Mouse (Mus musculus): ENCODE measurements at regions not wholly inside any gene's neighbourhood (a gene's known extent, or its start where the extent isn't known, plus 50 kb on each side); places are given as distances from the start of the nearest gene placed in this dataset.

GRCm38 (mm10) chr13:75204417-75204816 lies 114.8 kb downstream of the Pcsk1 start:
- peak; percentile 20 for DNase-seq (ENCODE audit: low read depth, low spot score)

- no peak for DNase-seq (ENCODE audit: low read depth, low spot score)
Observed at GRCm38 (mm10) chr13:75223944-75224343, 134.3 kb downstream of the Pcsk1 start.

GRCm38 (mm10) chr13:75225581-75226297 lies 136.1 kb downstream of the Pcsk1 start:
- no peak for DNase-seq (ENCODE audit: low read depth, low spot score)

GRCm38 (mm10) chr13:75227616-75228277 lies 138.1 kb downstream of the Pcsk1 start:
- peak; percentile 83 for DNase-seq (ENCODE audit: low read depth, low spot score)

- DNase-seq (ENCODE audit: low read depth, low spot score) = no peak
Observed at GRCm38 (mm10) chr13:75236424-75236823, 146.8 kb downstream of the Pcsk1 start.
